8 mouse cellular contexts compared by ENCODE assay signal in genomic region chr13:112925976-112926375, GRCm38 (mm10). TPM values are rescaled to one million over a fixed set of nuclear protein-coding genes. Genes with fewer than 3 reads are reported as not detected.
DNase-seq lines count a peak whose midpoint lies in the region; ATAC-seq and TF ChIP-seq lines count a peak whose summit lies in the region.

No protein-coding gene starts in this region.

- peak overlapping the region; percentile 90 for H3K9ac ChIP-seq in heart, embryonic 14.5 days (ENCODE audit: low read length)
- H3K9ac ChIP-seq in liver, postnatal 0 days (replicated peaks): peak overlapping the region; percentile 85

- 78% methylated on average over 4 of the region's 4 CpGs for WGBS in heart, embryonic 14.5 days
- 81% methylated on average over 4 of the region's 4 CpGs for WGBS in hindbrain, embryonic 10.5 days
- WGBS in liver, postnatal 0 days (ENCODE audit: insufficient replicate concordance): 47% methylated on average over 4 of the region's 4 CpGs

- ATAC-seq in heart, embryonic 14.5 days (ENCODE audit: insufficient number of reproducible peaks, insufficient read depth, low FRiP score, low read depth): no peak
- no peak for ATAC-seq in G1E (ENCODE audit: extremely low read depth, insufficient number of reproducible peaks, low FRiP score, poor library complexity, severe bottlenecking)
- ATAC-seq in liver, postnatal 0 days: no peak
- no peak for ATAC-seq in activated CD4-positive, CD25-positive, alpha-beta regulatory T cell, adult 4 months

- peaks cover 4 to 22% of the 10 kb centered on the region in 2 experiments; a peak in 3 of 4 replicates for H3K4me1 ChIP-seq in heart, embryonic 14.5 days (ENCODE audit: control insufficient read depth in 2 of 2, insufficient read depth in 2 of 2, low read length in 2 of 2)
- peaks cover 29% of the 10 kb centered on the region for H3K4me1 ChIP-seq in G1E (ENCODE audit: insufficient read depth, low read depth, low read length)
- peaks cover 22% of the 10 kb centered on the region for H3K4me1 ChIP-seq in hindbrain, embryonic 10.5 days (replicated peaks)
- peaks cover 18% of the 10 kb centered on the region for H3K4me1 ChIP-seq in liver, postnatal 0 days (ENCODE audit: insufficient read depth)

- DNase-seq in heart, adult 9 months (ENCODE audit: low spot score in 2 of 2): no peak
- no peak for DNase-seq in G1E (ENCODE audit: low spot score)
- DNase-seq in hindbrain, embryonic 10.5 days (ENCODE audit: low spot score): no peak
- no peak for DNase-seq in liver, postnatal 0 days
- no peak for DNase-seq in ovary, postnatal 36 days (ENCODE audit: low spot score)
- no peak for DNase-seq in spleen, postnatal 14 days (ENCODE audit: low spot score in 2 of 2)

- no peak for TF ChIP-seq EP300 in liver, postnatal 0 days (IDR thresholded peaks at IDR 0.05; ENCODE audit: low read depth)

- no peaks in the 10 kb centered on the region for H3K9me3 ChIP-seq in heart, embryonic 14.5 days (ENCODE audit: control insufficient read depth, low read length)
- H3K9me3 ChIP-seq in G1E (replicated peaks): no peaks in the 10 kb centered on the region
- no peaks in the 10 kb centered on the region for H3K9me3 ChIP-seq in hindbrain, embryonic 10.5 days
- no peaks in the 10 kb centered on the region for H3K9me3 ChIP-seq in liver, postnatal 0 days (ENCODE audit: low read length)

- peaks cover 19% of the 10 kb centered on the region for H3K36me3 ChIP-seq in heart, embryonic 14.5 days (ENCODE audit: control insufficient read depth, insufficient read depth, low read length)
- peaks cover 51% of the 10 kb centered on the region for H3K36me3 ChIP-seq in G1E (replicated peaks)
- H3K36me3 ChIP-seq in hindbrain, embryonic 10.5 days: peaks cover 29% of the 10 kb centered on the region
- H3K36me3 ChIP-seq in liver, postnatal 0 days (replicated peaks; ENCODE audit: insufficient read depth, low read length): peaks cover 5% of the 10 kb centered on the region

- H3K27me3 ChIP-seq in heart, embryonic 14.5 days (ENCODE audit: control insufficient read depth, insufficient read depth, low read length): no peaks in the 10 kb centered on the region
- no peaks in the 10 kb centered on the region for H3K27me3 ChIP-seq in G1E (ENCODE audit: insufficient read depth, low read length)
- H3K27me3 ChIP-seq in hindbrain, embryonic 10.5 days (ENCODE audit: insufficient read depth, poor library complexity, severe bottlenecking): no peaks in the 10 kb centered on the region
- H3K27me3 ChIP-seq in liver, postnatal 0 days (ENCODE audit: insufficient read depth, low read length): no peaks in the 10 kb centered on the region

- peak overlapping the region in 1 of 2 experiments; percentile 75; a peak in 3 of 4 replicates for H3K4me3 ChIP-seq in heart, embryonic 14.5 days (ENCODE audit: control insufficient read depth in 1 of 2, insufficient read depth in 1 of 2, low read depth in 1 of 2, low read length in 2 of 2)
- peak overlapping the region; percentile 90 for H3K4me3 ChIP-seq in G1E (ENCODE audit: low read depth, low read length)
- H3K4me3 ChIP-seq in hindbrain, embryonic 10.5 days: peak overlapping the region; percentile 88
- H3K4me3 ChIP-seq in liver, postnatal 0 days (ENCODE audit: low read depth, low read length): peak overlapping the region; percentile 96

- no peak for TF ChIP-seq CTCF in G1E (IDR thresholded peaks at IDR 0.05; ENCODE audit: low read depth, low read length)
- TF ChIP-seq CTCF in liver, postnatal 0 days (IDR thresholded peaks at IDR 0.05; ENCODE audit: low read depth): no peak

- H3K27ac ChIP-seq in heart, embryonic 14.5 days (replicated peaks in 1 of 2; ENCODE audit: control insufficient read depth in 1 of 2, insufficient read depth in 1 of 2, low read depth in 2 of 2, low read length in 2 of 2): no peak overlapping the region
- no peak overlapping the region for H3K27ac ChIP-seq in hindbrain, embryonic 10.5 days
- H3K27ac ChIP-seq in liver, postnatal 0 days (ENCODE audit: low read depth): no peak overlapping the region

- peak overlapping the region; percentile 71 for H3K4me2 ChIP-seq in heart, embryonic 14.5 days (ENCODE audit: low read length)
- peak overlapping the region; percentile 92 for H3K4me2 ChIP-seq in liver, postnatal 0 days (ENCODE audit: low read depth, low read length)

RNA-seq across cellular contexts. Expression of gene Mtrex, which starts 1.2 kb away (rescaled TPM):
- 46.2 and 48.6 TPM in 2 replicates for polyA plus RNA-seq in heart, embryonic 14.5 days (2014; fragmentation: Nextera tagmentation; extraction: Ambion mirVana)
- total RNA-seq in G1E (2014; fragmentation: Nextera tagmentation) (84.2 and 84.7 TPM in 2 replicates), G1E (2017) (56.3 and 71.1 TPM in 2 replicates)
- polyA plus RNA-seq in G1E (2012): 4.1 and 4.7 TPM in 2 replicates
- polyA plus RNA-seq in hindbrain, embryonic 10.5 days (2016; fragmentation: Nextera tagmentation; extraction: Ambion mirVana): 70.5 and 89.0 TPM in 2 replicates
- polyA plus RNA-seq in liver, postnatal 0 days (2015; fragmentation: Nextera tagmentation; extraction: Ambion mirVana): 13.5 and 13.8 TPM in 2 replicates
- polyA plus RNA-seq in activated CD4-positive, CD25-positive, alpha-beta regulatory T cell, adult 4 months (2017; shearing (Covaris generic)): 10 to 100 TPM; 65.2 to 68.1 TPM

RNA-seq across cellular contexts. Expression of gene Dhx29, which starts 1.3 kb away (rescaled TPM):
- polyA plus RNA-seq in heart, embryonic 14.5 days (2014; fragmentation: Nextera tagmentation; extraction: Ambion mirVana): 11.8 and 16.7 TPM in 2 replicates
- total RNA-seq in G1E (2014; fragmentation: Nextera tagmentation) (54.4 and 57.6 TPM in 2 replicates), G1E (2017) (19.4 and 20.1 TPM in 2 replicates)
- polyA plus RNA-seq in G1E (2012): 7.2 and 7.3 TPM in 2 replicates
- polyA plus RNA-seq in hindbrain, embryonic 10.5 days (2016; fragmentation: Nextera tagmentation; extraction: Ambion mirVana): 26.3 and 32.8 TPM in 2 replicates
- 5.0 and 5.3 TPM in 2 replicates for polyA plus RNA-seq in liver, postnatal 0 days (2015; fragmentation: Nextera tagmentation; extraction: Ambion mirVana)
- 10 to 100 TPM in 1 of 2 experiments, 1 to 10 TPM in 1; 9.1 to 13.0 TPM for polyA plus RNA-seq in activated CD4-positive, CD25-positive, alpha-beta regulatory T cell, adult 4 months (2017; shearing (Covaris generic))
